Mouse (Mus musculus) left cerebral cortex, postnatal 36 days (tissue): ENCODE data around the gene Zfp385c. TPM values are rescaled to one million over a fixed set of nuclear protein-coding genes. Genes with fewer than 3 reads are reported as not detected.
A peak's percentile ranks its signal among the peaks of the same experiment; 100 is the strongest.
"Not testable (repeated sequence)": the region's sequence is repeated elsewhere in the genome, so short reads cannot be mapped to it uniquely, and the experiment has no call there.

ENCODE experiments used
- DNase-seq, 2 experiments: peaks; one replicate each; pipeline ENCODE4 v3.0.0; 2021 to 2022; ENCODE audit warnings: low spot score in 2 of 2, mixed read lengths in 1 of 2
- intact Hi-C: fragments of 180-260 bp; cut with DNase I; formaldehyde crosslinking; loops from one replicate; pipeline ENCODE4 v1.15.1; 2025
- total RNA-seq, 2 experiments: library from RNA; stranded (reverse); gene quantifications; 2 replicates each; pipeline ENCODE4 v1.2.3; 2021

Zfp385c gene
- total RNA-seq, 2 experiments from 2014 or later: 0.39 to 0.47 TPM

DNA sequence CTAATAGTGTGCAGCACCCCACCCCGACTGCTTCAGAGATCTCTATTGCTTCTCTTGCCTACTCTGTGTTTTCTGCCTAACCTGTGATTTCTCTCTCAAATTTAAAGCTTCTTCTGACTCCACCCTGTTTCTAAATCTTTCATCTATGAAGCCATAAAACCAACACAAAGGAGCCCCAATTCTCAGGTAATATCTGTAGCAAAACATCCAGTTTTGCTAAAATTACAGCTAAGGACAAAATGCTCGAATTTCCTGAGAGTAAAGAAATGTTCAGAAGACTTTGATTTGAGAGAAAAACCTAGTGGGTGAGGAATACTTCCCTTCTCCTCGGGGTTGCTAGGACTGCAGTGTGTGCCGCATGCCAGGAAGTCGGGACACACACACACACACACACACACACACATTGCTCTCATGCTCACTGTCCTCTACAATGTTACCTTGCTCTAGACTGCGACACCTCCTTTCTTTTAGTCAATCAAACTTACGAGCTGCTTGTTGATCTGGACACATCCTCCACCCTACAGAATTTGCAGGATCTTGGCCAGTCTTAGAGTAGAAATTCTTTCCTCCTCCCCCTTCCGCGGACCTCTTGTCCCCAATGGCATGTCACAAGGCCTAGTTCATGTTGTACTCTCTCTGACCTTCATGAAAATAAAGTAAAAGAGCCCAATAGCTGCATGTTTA is 82.1 kb downstream of the Zfp385c start:
- intact Hi-C loops: no loop called here
- no peak for DNase-seq

DNA sequence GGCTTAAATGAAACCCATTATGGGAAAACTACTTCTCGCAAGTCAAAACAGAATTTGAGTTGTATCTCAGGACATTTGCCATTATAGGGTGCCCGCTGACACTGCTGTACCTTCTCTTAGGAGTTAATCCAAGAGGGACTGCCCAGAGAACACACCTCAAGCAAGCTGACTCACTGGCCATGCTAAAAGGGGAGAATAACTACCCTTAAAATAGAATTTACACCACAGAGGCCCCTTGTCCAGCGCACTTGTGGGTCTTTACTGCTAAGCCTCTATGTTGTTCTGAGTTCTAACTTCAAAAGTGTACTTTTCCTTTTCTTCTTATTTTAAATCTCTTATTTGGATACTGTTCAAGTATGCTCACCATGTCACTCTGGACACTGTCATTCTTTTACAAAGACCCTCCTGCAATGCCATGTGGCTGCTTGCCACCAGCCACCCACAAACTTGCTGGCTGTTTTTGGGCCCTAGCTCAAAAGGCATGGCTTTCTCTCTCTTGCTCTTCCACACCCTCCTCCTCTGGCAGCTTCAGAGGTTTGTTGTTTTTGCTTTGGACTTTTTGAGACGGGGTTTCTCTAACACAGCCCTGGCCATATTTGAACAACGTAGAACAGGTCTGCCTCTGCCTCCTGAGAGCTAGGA is 82.8 kb downstream of the Zfp385c start:
- intact Hi-C loops: no loop called here
- DNase-seq: no peak

DNA sequence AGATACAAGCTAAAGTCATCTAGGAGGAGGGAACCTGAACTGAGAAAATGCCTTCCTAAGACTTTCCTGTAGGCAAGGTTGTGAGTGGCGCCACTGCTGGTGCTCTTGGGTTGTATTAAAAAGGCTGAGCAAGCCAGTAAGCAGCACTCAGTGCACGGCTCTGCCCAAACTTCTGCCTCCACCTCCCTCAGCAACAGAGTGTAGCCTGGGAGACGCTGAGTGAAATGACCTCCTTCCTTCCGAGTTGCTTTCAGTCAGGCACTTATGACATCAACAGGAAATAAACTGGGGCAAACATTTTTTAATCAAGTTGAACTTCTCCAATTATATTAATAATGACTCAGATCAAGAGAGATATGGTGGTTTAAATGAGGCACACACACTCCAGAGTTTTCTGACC is 83.5 kb downstream of the Zfp385c start:
- intact Hi-C loops: no loop called here

DNA sequence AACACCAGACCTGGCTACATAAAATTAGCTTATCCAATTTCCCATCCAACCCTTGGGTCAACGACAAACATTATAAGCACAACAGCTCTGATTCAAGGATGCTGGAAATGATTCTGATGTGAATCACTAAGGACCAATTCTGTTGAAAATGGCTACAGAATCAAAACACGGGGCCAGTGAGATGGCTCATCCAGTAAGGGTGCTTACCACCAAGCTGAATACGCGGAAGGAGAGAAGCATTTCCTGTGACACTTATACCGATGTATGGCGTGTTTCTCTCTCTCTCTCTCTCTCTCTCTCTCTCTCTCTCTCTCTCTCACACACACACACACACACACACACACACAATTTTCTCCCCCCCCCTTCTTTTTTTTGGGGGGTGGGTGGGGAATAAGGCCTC is 85.1 kb downstream of the Zfp385c start:
- no peak for DNase-seq
- intact Hi-C loops: no loop called here

More for the DNA sequence above, 83.5 kb downstream of the Zfp385c start:
- no peak for DNase-seq

- intact Hi-C loops: no loop called here
- DNase-seq: no peak
Observed at GRCm38 (mm10) chr11:100605451-100605850, 86.8 kb downstream of the Zfp385c start.

- no peak for DNase-seq
- intact Hi-C loops: no loop called here
Observed at GRCm38 (mm10) chr11:100604321-100605005, 87.8 kb downstream of the Zfp385c start.

DNA sequence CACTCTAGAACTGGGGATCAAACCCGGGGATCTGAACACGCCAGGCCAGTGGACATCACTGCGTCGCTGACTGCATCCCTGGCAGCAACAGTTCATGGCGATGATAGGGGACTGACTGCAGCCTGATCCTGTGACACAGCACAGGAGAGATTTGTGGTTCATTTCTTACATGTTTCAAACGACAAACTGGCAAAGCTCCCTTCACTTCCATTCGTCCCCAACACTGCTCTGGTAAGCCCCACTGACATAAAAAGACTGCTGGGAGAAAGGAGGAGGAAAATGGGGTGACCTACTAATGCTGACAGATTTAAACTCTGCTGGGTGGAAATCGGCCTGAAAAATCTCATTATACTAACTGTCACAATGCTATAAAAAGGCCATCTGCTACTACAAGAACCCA is 88.4 kb downstream of the Zfp385c start:
- intact Hi-C loops: no loop called here
- no peak for DNase-seq

DNA sequence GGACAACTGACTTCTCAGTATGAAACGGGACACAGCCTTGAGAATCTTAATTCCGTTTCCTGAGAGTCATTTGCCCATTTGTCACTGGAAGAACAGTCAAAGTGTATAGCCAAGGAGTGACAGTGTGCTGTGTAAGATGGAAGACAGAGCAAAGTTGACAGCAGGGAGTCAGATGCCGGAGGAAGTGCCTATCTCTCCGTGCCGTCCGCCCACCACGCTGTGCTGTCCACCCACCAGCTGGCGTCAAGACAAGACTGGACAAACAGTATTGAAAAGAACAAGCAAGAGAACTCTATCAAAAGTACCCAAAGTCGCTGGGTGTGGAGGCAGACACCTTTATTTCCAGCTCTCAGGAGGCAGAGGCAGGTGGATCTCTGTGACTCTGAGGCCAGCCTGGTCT is 89.1 kb downstream of the Zfp385c start:
- intact Hi-C loops: no loop called here
- no peak for DNase-seq

GRCm38 (mm10) chr11:100601372-100601771 is 90.9 kb downstream of the Zfp385c start:
- no peak for DNase-seq
- intact Hi-C loops: no loop called here

DNA sequence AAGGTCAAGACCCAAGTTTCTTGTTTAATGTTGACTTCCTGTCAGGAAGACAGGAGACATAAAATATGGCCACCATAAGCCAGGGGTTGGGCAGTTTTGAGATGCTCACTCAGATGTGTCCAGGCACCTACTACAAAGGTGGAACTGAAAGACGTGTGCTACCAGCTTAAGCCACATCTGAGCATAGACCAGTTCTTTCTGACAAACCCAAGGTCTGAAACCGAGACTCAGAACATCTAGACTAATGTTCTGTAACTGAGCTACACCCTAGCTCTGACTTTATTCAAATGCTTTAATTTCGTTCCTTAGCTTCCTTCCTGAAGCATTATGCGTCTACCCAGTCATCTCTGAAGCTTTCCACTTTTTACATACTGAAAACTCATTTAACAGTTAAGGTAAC is 94.2 kb downstream of the Zfp385c start:
- intact Hi-C loops: no loop called here
- DNase-seq: no peak

DNA sequence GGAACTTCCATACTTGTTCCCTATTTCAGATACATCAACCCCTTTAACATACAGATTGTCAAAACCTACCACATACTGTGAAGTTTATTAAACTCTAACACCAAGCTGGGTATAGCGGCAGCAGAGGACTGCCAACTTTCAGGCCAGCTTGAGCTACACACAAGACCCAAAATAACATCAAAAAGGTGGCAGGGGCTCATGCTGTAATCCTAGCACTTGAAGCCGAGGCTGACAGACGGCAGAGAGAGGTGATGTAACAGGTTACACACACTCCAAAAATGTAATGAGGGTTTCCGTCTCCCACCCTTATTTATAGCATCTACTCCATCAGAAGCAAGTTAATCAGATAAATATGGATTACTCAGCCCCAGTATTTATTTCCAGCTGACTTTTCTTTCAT is 96.7 kb downstream of the Zfp385c start:
- no peak for DNase-seq
- intact Hi-C loops: no loop called here

GRCm38 (mm10) chr11:100594608-100595007 is 97.6 kb downstream of the Zfp385c start:
- DNase-seq: no peak
- intact Hi-C loops: no loop called here

GRCm38 (mm10) chr11:100592346-100593046 is 99.8 kb downstream of the Zfp385c start:
- intact Hi-C loops: no loop called here
- no peak for DNase-seq

- no peak for DNase-seq
- intact Hi-C loops: no loop called here
Observed at GRCm38 (mm10) chr11:100588462-100588861, 103.8 kb downstream of the Zfp385c start.

DNA sequence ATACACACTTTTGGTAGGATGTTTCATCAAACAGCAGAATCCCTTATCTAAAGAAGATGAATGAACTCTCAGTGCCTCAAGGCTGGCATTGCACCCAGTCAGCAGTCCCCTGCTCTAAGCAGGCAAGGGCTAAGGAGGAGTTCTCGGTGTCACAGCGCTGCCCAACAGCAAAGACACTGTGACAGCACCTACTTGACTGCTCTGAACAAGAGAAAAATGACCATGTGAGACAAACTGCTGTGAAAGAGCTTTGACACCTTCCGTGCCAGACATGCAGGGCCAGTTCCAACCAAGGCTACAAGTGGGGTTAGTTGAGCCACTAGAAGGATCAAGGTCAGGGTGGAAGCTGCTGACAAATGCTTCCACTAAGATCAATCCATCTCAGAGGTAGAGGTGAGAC is 107.1 kb downstream of the Zfp385c start:
- intact Hi-C loops: no loop called here
- DNase-seq: no peak

DNA sequence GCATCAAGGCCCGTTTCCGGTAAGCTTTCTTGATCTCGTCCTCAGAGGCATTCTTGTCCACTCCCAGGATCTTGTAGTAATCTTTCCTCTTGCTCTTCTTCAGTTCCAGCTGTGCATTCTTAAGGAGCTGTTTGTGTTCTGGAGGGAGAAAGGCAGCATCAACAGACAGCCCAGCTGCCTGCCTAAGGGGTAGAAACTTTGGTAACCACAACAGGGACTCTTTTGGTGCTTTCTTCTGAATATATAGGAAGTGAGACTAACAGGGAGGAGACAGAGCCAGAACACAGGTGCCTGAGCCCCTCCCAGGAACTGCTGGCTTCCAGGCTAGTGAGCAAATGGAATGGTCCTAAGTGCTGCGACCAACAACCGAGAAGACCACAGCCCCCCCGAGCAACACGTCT is 107.7 kb downstream of the Zfp385c start:
- DNase-seq: no peak
- intact Hi-C loops: no loop called here

DNA sequence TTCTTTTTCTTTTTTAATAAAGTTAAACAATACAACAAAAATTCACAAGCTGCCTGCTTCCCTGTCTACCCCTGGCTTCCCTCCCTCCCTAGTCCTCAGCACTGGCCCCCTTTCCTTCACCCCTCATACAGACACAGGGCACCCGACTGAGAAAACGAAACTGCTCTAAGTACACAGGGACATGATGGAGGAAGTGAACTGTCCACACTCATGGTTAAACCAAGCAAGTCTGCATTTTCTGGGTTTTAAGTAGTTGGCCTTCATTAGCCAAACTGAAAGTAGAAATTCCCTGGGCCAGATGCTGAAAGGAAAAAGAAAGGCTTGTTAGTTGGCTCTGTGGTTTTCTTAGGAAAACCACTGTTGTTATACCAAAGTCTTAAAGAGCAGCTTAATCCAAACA is 109.4 kb downstream of the Zfp385c start:
- DNase-seq: no peak
- intact Hi-C loops: no loop called here

DNA sequence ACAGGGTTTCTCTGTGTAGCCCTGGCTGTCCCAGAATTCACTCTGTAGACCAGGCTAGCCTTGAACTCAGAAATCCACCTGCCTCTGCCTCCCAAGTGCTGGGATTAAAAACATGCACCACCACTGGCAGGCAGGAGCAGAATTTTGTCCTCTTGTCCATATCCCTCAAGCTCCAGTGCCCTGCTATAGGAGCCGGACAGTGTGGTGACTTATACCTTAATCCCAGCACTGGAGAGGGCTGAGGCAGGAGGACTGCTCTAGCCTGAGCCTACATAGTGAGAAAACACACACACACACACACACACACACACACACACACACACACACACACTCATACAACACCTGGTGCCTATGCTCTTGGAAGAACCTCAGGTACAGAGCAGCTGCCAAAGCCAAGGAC is 109.8 kb downstream of the Zfp385c start:
- DNase-seq, intact Hi-C loops: not testable (repeated sequence)

GRCm38 (mm10) chr11:100581756-100582155 is 110.5 kb downstream of the Zfp385c start:
- intact Hi-C loops: no loop called here
- peak; percentile 31 to 48 for DNase-seq

GRCm38 (mm10) chr11:100580275-100580674 is 112.0 kb downstream of the Zfp385c start:
- no peak for DNase-seq
- intact Hi-C loops: no loop called here
